Mouse (Mus musculus): ENCODE results near the gene Crebrf.

Gene Crebrf

DNA sequence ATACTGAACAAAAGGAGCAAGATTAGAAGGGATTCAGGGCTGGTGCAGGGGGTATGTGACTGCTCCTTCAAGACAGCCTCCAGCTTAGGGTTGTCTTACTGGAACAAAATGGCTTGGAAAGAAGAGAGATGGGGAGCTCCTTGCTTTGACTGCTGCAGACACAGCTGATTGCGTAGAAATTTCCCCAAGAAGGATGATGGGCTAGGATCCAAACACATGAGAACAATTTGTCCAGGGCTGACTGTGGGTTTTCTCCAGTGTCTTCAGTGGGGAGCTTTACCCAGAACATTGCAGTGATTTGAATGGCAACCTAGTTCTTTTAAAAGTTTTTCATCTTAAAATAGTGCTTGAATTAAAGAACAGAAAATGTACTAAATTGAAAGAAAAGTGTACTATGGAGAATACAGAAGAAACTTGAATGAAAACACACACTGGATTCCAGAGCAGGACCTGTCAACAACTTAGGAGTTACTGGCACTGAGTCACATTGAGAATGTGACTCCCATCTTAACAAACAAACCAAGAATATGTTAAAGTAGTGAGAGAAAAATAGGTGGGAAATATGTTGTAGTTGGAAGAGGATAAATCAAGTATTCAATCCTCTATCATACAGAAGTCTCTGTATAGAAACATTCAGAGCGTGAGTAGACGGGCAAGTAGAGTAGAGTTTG, 63.1 kb downstream of the Crebrf start:
- no peak for DNase-seq (ENCODE audit: low spot score in 2 of 2)

- no peak for DNase-seq (ENCODE audit: low spot score in 2 of 2)
These were observed 64.0 kb downstream of the Crebrf start for GRCm38 (mm10) chr17:26779471-26779870.

DNA sequence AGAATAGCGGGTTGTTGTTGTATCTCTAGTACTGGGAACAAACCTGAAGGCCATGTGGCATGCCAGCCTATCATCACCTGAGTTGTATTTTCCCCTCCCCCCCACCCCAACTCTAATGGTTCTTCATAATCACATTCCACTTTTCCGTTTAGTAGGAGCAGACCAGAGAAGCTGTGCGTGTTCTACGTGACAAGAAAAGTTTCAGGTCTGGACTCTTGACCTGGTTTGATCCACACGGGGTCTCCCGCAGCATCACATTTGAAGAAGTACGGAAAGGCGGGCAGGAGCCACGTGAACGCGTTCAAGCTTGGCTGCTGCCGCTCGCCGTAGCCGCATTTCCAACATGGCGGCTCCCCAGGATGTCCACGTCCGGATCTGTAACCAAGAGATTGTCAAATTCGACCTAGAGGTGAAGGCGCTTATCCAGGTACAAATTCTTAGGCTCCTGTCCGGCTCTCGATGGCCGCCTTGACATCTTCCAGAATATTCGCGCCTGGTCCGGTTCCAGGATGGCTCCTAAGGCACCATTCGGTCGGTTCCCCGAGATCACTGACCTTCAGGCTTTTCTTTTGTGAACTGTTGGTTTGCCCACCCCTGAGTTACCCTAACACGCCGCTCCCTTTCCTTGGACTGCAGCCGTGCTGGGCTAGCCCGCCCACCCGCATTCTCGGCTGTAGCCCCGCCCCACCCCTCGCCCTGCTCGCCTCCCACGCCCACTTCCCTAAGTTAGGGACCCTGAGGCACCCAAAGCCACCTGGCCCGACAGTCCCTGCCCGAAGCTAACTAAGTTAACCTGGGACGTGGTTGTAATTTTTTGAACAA, 65.5 kb downstream of the Crebrf start, which contains the start of gene Bnip1:
Gene Bnip1 (plus strand): TSS at position 317 of the 822 bp plus-strand sequence.
- DNase-seq (ENCODE audit: low spot score in 2 of 2): peak; percentile 62 to 71

DNA sequence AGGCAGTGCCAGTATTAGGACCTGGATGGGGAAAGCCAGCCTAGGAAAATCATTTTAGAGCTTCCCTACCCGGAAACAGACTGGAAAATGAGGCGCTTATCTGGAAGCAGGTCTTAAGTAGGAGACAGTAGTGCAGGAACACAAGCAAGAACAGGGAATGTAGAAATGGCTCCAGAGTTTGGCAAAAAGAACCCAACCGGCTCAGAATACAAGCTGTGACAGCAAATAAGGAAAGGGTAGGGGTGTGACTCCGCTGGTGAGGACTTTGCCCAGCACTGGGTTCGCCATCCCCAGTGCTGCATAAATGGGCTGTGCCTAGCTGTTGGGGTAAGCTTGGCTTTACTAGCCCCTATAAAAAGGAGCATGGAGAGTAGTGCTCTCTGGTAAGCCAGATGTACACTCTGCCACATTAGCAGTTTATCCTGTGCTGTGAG, 66.2 kb downstream of the Crebrf start:
- DNase-seq (ENCODE audit: low spot score in 2 of 2): peak in 1 of 2 experiments; percentile 11

GRCm38 (mm10) chr17:26784525-26784924, 69.1 kb downstream of the Crebrf start:
- no peak for DNase-seq (ENCODE audit: low spot score in 2 of 2)

- no peak for DNase-seq (ENCODE audit: low spot score in 2 of 2)
These were observed 71.1 kb downstream of the Crebrf start for GRCm38 (mm10) chr17:26786586-26786985.

DNA sequence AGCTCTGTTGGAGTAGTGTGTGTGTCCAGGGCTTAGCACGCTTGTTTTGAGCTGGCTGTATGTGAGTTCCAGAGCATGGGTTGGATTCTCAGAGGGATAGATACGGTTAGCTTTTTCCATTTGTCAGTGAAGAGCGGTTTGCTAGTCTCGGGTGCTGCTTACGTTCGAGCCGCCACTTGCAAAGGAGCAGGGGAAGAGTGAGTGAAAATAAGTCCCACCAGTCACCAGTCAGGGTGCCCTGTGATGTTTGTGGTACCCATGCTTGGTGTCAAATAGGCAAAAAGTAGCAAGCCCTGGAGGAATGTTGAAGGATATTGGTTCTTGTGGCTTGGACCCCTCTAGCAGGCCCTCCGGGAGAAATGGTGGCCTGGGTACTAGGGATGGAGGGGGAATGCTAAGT, 73.5 kb downstream of the Crebrf start:
- DNase-seq (ENCODE audit: low spot score in 2 of 2): no peak

- DNase-seq (ENCODE audit: low spot score in 2 of 2): no peak
These were observed 74.2 kb downstream of the Crebrf start for GRCm38 (mm10) chr17:26789460-26790268.

DNA sequence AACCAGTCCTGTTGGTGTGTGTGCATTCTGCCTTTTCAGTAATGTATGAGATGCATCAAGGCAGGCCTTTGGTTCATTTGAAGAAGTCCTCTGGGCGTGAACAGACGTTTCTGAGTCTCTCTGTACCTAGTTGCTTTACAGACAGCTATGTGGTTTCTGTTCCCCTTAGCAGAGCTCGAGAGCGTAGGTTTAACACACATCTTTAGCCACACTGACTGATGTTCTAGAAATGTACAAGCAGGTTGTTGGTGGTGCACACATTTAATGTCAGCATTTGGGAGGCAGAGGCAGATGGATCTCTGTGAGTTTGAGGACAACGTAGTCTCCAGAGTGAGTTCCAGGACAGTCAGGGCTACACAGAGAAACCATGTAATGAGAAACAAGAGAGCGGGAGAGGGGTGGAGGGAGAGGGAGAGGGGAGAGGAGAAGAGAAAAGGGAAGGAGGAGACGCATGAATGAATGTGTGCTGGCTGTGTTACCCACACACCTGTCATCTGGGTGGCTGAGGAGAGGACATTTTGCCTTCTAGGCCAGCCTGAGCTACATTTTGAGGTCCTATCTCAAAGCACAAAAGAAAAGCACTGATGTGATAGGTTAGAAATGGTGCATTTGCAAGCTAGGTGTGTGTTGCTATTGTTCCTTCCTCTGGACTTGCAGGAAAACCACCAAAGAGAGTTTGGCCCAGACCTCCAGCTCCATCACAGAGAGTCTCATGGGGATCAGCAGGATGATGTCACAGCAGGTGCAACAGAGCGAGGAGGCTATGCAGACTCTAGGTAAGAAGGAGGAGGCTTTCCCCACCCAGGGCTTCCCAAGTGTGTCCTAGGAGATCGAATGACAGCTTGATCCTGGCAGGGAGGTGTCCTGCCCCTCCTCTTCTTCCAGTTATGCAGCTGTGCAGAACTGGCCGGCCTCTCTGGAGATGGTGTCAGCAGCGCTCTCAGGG, 75.1 kb downstream of the Crebrf start:
- no peak for DNase-seq (ENCODE audit: low spot score in 2 of 2)

- DNase-seq (ENCODE audit: low spot score in 2 of 2): no peak
These were observed 76.1 kb downstream of the Crebrf start for GRCm38 (mm10) chr17:26791580-26791979.

GRCm38 (mm10) chr17:26792096-26792495, 76.6 kb downstream of the Crebrf start:
- no peak for DNase-seq (ENCODE audit: low spot score in 2 of 2)

DNA sequence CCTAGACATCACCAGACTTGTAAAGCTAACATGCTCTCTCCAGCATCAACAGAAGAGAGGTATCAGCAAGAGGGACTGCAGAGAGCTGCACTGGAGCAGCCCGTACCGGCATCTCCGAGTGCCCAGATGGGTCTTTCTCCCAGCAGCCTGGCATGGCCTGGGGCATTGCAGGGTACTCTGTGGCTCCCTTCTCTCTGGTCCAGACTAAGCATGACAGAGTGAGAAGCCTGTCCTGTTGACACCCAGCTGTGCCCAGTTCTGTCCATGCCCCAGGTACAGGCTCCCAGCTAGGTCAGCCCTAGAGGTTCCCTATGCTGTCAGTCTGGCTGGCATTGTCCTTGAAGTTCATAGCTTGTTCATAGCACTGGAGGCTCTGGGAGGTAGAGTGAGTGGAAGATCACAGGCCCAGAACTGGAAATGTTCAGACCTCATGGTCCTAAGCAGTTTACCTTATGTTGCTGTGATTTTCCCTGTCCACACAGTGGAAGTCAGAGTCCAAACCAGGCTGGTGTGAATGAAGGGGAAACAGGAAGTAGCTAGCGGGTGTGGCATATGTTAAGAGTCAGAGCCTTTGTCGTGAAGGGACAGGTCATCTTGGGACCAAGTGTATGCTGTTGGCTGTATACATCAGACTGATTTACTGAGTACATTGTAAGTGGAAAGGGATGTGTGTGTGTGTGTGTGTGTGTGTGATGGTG, 77.8 kb downstream of the Crebrf start:
- no peak for DNase-seq (ENCODE audit: low spot score in 2 of 2)

GRCm38 (mm10) chr17:26794744-26795143, 79.3 kb downstream of the Crebrf start:
- DNase-seq (ENCODE audit: low spot score in 2 of 2): peak in 1 of 2 experiments; percentile 29

DNA sequence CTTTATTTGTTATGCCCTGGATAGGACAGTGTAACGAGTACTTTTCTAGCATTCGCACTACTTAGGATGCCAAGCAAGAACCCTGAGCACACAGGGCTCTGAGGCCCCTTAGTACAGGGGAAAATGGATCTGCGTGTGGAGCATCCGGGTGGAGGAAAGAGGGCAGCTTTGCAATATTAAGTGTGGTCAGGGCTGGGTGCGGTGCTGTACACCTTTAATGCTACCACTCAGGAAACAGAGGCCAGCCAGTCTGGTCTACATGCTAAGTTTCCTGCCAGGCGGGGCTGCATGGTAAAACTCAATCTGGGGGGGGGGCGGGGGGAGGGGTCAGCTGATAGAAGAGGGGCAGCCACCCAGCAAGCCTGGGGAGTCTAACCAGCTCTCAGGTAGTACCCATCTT, 79.9 kb downstream of the Crebrf start:
- DNase-seq (ENCODE audit: low spot score in 2 of 2): no peak

DNA sequence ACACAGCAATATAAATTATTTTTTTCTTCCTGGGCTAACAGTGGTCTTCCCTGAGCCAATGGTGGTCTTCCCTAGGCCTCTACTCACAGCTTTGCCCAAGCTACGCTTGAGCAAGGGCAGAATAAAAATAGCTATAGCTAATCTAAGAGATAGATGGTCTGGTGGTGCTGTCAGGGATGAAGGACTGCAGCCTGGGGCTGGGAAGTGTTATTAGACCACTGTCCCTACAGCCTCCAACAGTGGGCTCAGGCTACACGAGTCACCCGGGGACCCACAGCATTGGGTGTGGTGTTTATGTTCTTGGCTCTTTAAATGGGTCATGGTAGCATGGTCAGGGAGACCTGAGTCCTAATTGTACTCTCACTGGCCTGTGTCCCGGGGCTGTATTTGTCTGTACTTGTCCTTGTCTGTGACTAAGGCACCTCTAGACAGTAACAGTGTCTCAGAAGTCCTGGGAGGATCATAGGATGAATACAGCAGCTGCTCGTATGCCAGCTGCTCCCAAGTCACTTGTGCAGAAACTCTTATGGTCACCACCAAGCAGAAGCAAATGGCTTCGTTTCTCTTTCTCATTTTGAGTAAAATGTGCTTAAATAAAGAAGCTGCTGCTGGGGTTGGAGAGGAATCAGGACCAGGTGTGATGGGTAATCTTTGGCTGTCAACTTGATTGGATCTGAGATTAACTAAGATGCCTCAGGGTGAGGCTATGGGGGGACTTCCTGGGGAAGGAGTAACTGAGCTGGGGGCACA, 82.1 kb downstream of the Crebrf start:
- no peak for DNase-seq (ENCODE audit: low spot score in 2 of 2)

DNA sequence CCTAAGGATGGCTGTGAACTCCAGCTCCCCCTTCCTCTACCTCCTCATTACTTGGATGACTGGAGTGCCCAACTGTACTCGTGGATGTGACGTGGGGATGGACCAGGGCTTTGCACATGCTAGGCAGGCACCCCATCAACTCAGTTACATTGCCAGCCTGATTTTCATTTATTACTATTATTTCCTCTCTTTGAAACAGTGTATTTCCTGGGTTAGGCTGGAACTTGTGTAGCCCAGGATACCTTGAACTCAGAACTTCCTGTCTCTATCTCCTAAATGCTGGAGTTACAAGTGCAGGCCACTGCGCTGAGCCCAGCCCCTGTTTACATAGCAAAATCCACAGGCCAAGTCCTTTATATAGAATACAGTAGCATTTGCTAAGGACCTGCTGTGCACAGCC, 87.4 kb downstream of the Crebrf start:
- DNase-seq (ENCODE audit: low spot score in 2 of 2): no peak

GRCm38 (mm10) chr17:26812607-26813006, 97.2 kb downstream of the Crebrf start:
- DNase-seq (ENCODE audit: low spot score in 2 of 2): no peak

- no peak for DNase-seq (ENCODE audit: low spot score in 2 of 2)
These were observed 98.0 kb downstream of the Crebrf start for GRCm38 (mm10) chr17:26813497-26813896.

- DNase-seq (ENCODE audit: low spot score in 2 of 2): no peak
These were observed 101.4 kb downstream of the Crebrf start for GRCm38 (mm10) chr17:26816810-26817209.

DNA sequence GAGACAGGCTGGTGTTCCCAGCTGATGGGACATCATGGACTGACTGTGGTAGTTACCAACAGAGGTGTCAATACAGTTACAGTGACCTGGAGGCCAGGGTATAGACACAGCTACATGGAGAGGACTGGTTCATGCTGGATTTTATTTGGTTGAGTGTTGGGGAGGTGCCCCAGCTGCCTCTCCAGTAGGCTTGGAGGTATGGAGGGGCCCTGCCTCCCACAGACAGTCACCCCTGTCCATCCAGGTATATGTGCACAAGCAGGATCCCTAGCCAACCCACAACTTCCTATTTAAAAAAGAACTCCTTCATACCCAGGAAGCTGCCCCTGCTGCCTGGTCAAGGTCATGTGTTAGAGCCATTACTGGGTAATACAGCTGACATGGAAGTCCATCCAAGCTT, 102.3 kb downstream of the Crebrf start:
- no peak for DNase-seq (ENCODE audit: low spot score in 2 of 2)

All from urinary bladder, adult 18-20 months (tissue).